Mouse (Mus musculus): ENCODE measurements around the gene Bach2. TPM values are rescaled to one million over a fixed set of nuclear protein-coding genes. Genes with fewer than 3 reads are reported as not detected.

The Bach2 gene
- polyA plus RNA-seq, 1 experiment, result 2.3 TPM

DNA sequence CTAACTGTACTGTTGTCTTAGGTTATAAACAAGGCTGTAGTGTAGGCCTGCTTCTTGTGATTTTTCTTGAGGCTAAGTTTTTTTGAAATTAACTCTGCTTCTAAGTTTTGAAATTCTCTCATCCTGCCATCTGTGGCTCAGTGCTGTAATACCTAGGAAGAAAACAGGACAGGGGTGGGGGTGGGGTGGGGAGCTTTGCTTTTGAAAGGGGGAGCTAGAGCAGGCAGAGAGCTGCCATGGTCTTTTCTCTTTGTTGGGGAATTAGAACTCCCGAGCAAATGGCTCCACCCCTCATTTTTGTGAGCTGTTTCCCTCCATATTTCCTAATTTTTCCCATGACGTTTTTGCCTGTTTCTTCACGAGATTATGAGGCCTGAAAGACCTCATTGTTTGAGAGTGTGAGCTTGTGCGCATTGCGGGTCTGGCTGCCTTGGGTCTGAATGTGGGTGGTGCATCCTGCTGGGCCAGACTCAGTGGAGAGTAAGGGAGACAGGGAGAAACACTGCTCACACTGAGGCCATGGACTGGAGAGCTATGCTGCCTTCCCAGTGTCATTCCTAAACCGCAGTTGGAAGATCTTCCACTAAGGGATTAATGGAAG, 58.6 kb downstream of the Bach2 start:
- no peak for DNase-seq (ENCODE audit: low spot score)

DNA sequence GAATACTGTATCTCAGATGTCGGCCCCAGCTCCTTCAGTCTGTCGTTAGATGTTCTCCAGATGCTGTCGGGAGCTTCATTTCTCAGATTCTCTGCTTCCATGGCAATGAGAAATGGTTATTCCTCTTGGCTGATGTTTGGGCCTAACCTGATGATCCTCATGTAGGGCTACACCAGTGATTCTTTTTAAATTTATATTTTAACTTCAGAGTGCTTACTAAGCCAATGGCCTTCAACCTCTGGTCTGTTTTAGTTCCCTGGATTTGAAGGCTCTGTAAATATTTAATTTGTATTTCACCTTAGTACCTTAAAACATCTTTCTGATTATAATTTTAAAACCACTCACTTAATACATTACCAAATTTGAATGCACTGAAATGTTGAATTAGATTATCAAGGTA, 60.6 kb downstream of the Bach2 start:
- no peak for DNase-seq (ENCODE audit: low spot score)

DNA sequence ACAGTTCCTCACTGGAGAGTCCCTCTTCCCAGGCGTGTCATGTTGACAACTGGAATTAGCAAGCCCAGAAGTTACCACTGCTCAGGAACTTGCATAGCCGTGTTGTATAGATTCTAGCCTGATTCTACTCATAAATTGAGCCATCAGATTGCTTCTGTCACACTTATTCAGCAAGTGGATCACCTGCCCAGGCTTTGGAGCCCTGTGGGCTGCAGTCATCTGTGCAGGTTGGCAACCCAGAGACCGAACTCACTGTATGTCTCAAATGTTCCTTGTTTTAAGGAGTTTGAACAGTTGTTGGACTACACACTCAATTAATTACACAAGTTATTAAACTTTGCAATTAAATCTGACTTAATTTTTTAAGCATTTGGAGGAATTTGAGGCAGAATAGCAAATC, 61.4 kb downstream of the Bach2 start:
- no peak for DNase-seq (ENCODE audit: low spot score)

DNA sequence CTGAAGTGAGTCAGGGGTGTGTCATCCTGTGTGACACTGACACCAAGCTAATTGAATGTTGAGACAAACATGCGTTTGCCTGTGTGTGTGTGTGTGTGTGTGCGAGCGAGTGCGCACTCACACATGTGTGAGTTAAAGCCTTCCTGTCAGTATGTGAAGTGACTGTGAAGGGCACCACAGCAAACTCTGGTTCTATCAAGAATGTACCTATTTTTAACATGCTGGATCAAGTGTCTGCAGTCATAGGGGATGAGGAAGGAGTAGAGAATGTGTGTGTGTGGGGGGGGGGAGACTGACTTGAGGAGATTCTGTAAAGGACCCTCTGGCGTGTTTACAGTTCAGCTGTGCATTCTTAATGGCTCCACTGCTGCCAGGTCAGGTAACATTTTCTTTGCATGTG, 64.1 kb downstream of the Bach2 start:
- no peak for DNase-seq (ENCODE audit: low spot score)

DNA sequence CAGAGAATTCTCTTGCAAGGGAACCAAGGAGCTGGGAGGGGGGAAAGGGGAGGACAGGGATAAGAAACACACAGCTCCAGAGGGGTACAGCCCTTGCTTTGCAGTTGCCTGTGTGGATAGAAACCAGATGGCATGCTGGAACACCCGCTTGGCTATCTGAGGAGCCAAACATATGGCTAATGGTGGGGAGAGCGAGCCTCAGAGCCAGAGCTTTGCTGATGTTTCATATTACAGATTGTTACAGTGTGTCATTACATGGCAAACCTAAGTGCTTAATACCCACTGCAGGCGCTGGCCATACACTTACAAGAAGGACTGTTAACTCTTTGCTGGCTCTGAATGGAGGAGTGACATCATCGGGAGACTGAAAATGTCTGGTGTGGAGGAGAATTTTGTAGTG, 64.5 kb downstream of the Bach2 start:
- no peak for DNase-seq (ENCODE audit: low spot score)

DNA sequence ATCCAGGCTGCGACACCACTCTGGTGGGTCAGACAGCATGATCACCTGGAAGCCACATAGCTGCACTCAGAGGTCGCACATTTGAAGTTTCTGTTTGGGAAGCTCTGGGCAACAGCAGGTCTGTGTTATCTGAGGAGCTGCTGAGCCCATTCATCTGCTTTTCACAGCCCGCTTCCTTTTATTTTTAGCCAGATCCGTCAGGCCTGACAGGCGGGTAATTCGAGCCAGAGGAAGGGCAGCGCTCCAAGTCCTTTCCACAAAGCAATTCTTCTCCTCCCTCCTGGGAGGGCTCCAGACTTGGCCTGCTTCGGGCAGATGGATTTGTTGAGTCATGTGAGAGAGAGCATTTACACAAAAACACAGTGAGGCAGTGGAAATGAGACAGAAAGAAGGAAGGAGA, 65.1 kb downstream of the Bach2 start:
- DNase-seq (ENCODE audit: low spot score), result peak; percentile 46

DNA sequence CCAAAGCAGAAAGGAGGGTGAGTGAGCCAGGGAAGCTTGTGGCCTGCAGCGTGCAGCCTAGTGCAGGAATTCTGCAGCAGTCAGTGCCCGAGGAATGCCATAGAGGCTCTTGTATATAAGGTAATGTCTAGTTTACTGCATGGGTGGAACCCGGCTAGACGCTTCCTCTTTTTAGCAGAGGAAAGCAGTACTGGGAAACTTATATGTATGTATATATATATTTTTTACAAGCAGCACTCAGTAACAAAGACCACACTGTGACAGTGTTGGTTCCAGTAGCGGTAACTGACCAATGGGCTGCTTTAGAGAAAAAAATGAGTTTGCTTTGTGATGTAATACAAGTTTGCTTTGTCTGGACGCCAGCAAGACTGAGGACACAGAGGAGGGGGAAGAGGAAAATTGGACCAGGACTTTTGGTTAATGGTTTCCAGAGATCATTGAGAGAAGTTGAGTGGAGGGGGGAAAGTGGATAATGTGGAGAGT, 65.7 kb downstream of the Bach2 start:
- DNase-seq (ENCODE audit: low spot score), result no peak

DNA sequence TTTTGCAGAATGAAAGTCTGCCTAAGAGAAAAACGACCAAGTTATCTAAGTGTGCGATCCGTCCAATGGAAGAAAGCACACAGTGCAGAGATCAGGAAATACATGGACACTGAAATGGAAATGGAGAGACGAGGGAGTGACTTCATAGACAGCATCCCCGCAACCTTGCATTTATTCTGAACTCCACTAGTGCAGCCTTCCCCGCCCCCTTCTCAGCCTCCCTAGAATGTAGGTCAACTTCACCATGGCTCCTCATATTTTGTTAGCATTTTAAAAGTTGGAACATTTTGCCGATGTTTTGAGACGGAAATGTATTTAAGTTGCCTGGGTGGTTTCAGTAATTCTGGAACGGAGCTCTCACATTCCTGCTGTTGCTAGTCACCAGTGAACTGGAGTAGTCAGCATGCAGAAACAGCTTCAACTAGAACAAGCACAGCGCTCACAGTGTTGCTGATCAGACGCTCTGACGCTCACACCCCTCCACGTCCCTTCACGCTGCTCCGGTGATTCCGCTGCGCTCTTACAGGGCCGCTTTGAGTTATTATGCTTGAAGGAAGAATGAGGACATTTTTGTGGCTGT, 66.5 kb downstream of the Bach2 start:
- DNase-seq (ENCODE audit: low spot score), result no peak

DNA sequence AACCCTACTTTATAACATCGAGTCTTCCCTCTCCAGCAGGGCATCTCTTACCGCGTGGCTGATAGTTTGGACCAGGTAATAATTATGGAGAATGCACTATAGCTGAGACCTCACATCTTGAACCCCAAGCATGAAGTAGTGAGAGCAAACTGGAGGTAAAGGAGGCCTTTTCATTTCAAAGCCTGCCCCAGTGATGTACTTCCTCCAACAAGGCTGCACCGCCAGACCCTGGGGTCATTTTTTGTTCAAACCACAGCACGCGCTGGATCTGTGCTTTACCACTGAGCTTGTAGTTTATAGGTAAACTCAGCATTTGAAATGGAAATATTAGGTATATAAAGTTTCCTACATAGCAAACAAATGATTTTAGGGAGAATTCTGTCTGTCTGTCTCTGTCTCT, 67.1 kb downstream of the Bach2 start:
- no peak for DNase-seq (ENCODE audit: low spot score)

DNA sequence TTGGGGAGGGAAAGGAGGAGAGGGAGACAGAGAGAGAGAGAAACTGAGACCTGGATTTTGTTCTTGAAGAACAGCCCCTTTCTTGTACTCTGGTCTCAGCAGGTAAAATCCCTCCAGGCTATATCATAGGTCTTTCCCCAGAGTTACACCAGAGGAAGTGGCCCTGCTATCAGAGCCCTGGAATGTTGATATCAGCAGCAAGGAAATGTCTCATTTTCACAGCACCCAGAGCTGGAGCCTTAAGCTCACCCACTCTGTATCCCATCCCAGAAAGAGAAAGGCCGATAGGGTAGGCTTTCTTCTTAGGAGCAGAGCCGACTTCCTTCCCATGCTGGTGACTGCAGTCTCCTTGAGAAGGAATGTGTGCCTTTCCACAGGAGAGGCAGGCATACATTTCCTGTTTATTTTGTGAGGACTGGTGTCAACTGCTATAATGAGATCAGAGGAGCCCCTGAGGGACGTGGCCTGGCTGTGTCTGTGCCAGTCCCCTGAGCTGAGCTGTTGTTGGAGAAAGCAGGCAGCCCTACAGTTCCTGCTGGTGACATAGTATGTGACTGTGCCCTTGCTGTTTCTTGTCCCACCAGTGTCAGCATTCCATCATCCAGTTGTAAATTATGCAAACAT, 67.7 kb downstream of the Bach2 start:
- no peak for DNase-seq (ENCODE audit: low spot score)

DNA sequence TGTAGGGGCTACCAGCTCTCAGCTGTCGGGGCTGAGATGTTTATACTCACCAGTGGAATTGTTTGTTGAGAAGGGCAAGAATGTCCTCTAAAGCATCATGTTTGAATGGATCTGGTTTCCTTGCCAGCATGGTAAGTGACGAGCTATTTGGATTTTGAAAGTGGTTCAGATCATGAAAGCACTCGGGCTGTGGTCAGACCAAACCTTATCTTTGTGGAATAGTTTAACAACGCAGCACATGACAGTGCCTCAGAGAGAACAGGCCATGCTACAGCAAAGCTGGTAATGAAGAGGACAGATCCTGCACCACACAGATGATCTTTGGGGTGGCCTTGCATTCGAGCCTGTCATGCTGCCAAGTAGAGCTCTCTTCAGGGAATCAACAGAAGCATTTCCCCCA, 68.6 kb downstream of the Bach2 start:
- DNase-seq (ENCODE audit: low spot score), result no peak

DNA sequence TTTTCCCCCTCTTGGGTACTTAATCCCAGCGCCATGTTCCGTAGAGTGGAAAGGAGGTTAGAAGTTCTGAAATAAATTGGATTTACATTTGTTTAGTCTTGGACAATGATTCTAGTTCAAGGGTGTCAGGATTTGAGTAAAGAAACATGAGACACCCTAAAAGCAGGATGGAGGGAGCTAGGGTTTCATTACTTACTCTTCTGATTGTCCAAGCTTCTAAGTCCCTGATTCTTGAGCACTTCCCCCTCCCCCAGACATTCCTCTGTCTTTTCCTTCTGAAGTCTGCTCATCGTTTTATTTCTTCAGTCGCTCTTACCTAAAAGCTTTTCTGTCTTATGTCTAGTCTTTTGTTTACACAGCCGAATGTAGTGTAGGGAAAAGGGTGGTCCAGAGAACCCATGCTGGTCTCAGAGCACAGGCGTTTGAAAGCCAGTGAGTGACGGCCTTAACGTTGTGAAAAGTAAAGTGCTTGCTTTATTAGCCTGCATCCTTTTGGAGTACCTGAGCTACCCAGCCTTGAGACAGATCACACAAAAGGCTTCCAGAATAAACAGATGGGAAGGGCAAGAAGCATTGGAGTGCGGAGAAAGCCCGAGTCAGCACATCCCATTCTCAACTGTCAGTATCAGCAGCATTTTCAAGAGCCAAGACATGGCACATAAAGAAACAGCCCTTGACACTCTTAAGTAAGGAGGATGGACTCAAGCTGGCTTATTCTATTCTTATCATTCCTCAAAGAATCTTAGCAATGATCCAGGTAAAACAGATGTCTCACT, 73.8 kb downstream of the Bach2 start:
- no peak for DNase-seq (ENCODE audit: low spot score)

DNA sequence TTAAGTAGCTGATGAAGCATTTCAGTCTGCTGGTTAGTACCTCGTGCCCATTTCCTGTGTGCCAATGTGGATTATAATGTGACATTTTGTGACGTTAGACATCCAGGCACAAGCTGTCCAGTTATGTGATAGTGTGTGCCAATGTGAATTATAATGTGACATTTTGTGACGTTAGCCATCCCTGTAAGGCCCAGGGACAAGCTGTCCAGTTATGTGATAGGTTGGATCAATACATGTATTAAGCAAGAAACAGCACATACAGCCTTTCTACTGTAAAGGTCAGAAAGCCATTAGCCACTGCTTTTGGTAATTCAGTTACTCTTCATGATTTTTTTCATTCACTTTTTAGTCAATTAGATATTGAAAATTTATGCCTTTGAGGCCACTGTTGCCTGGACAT, 76.3 kb downstream of the Bach2 start:
- DNase-seq (ENCODE audit: low spot score), result no peak

DNA sequence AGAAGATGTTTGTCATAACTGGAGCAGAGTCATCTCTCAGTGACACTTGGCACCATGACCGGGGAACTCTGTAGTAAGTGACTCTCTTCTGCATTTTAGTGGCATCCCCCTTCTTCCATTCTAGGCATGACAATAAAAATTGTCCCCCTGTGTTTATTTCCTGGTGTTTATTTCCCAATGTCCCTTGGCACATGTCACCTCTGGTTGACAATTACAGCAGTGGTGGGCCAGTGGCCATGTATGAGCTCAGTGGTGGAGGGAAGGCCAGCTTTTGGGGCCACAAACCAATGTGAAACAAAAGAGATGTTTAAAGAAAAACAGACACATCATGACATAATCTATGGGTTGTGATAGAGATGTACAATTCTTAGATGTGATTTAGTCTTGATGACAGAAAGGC, 80.0 kb downstream of the Bach2 start:
- no peak for DNase-seq (ENCODE audit: low spot score)

DNA sequence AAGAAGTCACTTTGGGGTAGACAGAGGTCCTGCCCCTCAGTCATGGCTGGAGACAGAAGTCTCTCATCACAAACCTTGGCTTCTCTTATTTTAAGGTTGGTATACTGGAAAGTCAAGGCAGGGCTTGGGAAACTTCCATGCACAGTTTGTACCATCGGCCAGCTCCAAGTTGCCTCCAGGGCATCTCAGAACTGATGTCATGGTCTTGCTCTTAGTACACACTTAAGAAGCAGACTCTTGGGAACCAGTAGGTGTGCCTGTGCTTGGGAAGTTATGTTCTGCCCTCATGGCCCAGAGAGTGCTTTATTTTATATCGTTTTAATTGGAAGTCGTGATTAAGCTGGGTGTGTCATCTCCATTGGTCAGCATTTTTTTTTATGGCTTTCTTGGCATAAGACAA, 80.7 kb downstream of the Bach2 start:
- no peak for DNase-seq (ENCODE audit: low spot score)

DNA sequence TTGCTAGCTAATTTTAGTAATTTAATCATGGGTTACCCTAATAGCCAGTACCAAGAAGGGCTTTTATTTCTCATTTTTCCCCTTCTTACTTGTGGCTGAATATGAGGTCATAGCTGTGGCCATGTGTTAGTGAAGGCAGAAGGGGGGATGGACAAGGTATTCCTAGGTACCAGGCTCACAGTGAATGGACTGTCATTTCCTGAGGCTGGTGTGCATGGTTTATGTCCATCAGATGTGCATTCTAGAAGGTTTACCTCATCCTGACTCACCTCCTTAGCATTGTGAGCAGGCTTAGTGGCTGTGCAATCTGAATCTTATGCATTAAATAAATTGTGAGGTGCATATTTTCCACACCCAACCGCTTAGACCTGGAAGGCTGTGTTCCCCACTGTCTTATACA, 81.4 kb downstream of the Bach2 start:
- no peak for DNase-seq (ENCODE audit: low spot score)

DNA sequence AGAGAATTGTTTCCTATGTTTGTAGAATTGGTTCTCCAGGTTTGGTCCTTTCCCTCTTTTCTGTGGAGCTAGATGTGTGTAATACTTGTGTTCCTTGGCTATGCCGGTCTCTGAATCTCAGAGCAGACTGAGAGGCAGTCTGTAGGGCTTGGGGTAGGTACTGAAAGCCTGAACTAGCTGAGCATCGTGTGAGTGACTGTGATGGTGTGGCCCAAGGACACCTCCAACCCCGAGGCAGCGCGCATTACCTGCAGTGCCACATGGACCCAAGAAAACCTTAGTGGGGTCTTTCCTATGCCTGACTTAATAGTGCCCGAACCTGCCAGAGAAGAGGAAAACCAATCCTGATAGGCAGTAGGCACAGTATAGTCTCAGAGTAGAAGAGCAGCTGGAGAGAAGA, 85.5 kb downstream of the Bach2 start:
- DNase-seq (ENCODE audit: low spot score), result no peak

DNA sequence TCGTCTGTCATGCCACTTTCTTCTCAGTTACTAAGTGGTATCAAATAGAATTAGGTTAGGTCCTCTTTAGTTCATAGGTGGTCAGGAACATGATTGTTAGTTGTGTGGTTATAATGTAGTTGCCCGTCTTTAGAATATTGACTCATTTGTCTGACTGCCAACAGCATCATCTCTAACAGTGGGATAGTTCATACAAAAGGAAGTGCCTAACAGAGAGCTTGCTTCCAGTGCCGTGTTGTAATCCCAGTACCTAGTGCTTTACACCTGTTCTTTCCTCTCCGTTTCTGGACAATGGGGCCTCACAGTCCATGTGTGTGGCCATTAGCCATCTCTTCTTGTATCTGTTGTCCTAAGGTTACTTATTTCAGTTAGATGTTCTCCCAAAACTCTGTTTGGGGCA, 86.4 kb downstream of the Bach2 start:
- no peak for DNase-seq (ENCODE audit: low spot score)

DNA sequence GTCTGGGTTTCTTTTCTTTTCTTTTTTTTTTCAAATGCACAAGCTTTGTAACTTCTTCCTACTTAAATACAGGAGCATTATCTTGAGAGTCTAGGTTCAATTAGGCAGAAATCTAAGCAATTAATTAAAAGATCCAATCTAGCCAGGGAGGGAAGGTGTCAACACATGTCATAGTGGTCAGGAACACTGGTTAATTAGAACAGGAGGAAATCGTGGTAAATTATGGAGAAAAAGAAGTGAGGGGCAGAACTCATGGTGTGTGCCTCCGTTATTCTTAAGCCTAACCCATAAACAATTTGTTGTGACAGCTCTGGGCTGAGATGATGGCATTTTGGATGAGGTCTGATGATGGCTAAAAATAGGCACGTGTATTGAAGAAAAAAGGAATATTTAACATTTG, 87.0 kb downstream of the Bach2 start:
- DNase-seq (ENCODE audit: low spot score), result no peak

DNA sequence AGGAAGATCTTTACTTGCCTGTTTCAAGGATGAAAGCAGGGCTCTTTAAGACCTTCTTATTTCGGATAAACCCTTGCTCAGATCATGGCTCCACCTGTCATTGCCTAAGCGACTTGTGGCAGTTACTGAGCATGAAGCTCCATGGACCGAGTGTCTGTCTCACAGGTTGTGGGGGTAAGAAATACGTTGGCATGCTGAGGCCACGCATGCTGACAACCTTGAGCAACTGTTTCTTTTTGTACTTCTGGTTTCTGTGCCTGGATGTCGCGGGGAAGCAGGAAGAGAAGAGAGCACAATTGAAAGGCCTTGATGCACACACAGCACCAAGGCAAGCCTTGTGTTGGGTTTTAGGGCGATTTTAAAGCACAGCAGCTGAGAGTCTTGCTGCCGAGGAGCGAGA, 87.7 kb downstream of the Bach2 start:
- DNase-seq (ENCODE audit: low spot score), result no peak

DNA sequence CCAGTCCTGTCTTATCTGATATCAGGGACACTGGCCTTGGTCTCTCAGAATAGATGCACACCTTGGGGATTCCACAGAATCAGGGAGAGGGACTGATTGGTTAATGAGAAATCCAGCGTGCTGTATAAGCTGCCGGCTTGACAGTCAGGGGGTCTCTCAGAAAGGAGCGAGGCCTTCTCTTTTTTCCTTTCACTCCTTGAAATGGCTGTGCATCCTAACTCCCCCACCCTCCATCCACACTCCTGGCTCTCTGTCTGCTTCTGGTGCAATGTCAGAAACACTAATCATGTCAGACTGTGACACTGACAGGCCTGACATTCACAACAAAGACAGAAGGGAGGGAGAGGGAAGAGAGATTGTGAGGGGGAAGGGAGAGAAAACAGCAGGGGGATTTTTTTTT, 88.3 kb downstream of the Bach2 start:
- no peak for DNase-seq (ENCODE audit: low spot score)

DNA sequence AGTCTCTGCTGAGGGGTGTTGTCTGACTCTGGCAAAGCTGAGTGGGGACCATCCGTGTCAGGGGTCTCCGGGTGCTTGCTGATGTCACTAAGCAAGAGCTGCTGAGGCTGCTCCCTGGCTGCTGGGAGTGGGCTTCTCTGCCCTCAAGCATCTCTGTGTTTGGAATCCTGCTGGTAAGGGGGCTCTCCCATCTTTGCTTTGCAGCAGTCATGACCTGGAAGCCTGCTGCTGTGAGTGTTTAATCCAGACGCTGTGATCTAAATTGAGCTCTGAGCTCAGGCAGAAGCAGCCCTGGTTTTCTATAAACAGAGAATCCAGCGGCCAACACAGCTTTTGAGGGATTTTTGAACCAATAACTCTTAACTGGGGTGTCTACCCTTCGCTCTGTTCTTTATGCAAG, 89.0 kb downstream of the Bach2 start:
- DNase-seq (ENCODE audit: low spot score), result no peak

DNA sequence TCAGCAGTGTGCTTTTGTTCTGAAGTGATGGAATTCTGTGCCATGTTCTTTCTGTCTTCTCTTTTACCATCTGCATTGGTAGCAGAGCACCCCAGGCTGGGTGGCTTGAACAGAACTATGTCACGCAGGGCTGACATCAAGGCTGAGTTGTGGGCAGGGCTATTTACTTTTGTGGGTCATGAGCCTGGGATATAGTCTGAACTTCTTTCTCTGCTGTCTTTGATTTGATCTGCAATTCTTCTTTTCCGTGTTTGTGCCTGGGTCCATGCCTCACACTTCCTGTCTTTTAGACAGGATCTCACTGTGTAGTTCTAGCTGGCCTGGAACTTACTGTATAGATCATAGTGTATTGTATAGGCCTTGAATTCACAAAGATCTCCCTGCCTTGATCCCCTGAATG, 90.0 kb downstream of the Bach2 start:
- no peak for DNase-seq (ENCODE audit: low spot score)
